ENCODE assay signal across 16 mouse cellular contexts in the genomic region with DNA sequence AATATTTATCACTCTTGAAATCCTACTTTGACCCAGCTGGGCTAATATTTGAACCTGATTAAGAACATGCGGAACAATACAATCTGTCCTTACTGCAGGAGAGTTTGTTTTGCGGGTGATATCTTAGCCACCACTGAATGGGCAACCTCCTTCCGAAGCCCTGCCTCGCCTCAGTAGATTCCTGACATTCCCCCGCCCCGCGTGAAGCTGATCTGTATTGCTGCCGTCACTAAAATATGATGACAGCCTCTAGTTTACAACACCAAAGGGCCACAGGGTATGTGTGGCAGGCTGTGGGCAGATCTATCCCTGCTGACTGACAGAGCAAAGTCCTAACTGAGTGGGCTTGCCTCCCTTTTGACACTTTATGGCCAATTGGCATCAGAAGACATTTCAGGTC. TPM values are rescaled to one million over a fixed set of nuclear protein-coding genes. Genes with fewer than 3 reads are reported as not detected.
DNase-seq lines count a peak whose midpoint lies in the region; ATAC-seq and TF ChIP-seq lines count a peak whose summit lies in the region.
"Had no signal": no experiment of that assay in that cellular context is flagged by ENCODE, and none has a peak within 500 bp of the region (broad histone marks: within the 10 kb centered on the region; RNA-seq: fewer than 3 reads in every experiment).

No protein-coding gene starts in this region.

- H3K9ac ChIP-seq in liver, adult 2 months (ENCODE audit: low read depth, low read length), result no peak overlapping the region
- no peak overlapping the region for H3K9ac ChIP-seq in liver, embryonic 11.5 days (ENCODE audit: low read depth, low read length)
- H3K9ac ChIP-seq in intestine, embryonic 14.5 days (ENCODE audit: low read length), result no peak overlapping the region
- no peak overlapping the region for H3K9ac ChIP-seq in lung, embryonic 14.5 days
- H3K9ac ChIP-seq in stomach, postnatal 0 days (ENCODE audit: low read length), result no peak overlapping the region
- H3K9ac ChIP-seq: hindbrain, embryonic 15.5 days; liver, embryonic 14.5 days had no signal

- peak; percentile 77 for DNase-seq in liver, adult 2 months (ENCODE audit: extremely low read depth, low read depth, low spot score)
- no peak for DNase-seq in liver, embryonic 11.5 days (ENCODE audit: low spot score)
- no peak for DNase-seq in intestine, embryonic 14.5 days (ENCODE audit: low spot score)
- peak; percentile 38 for DNase-seq in lung, embryonic 14.5 days
- DNase-seq in stomach, postnatal 0 days (ENCODE audit: low spot score), result peak; percentile 63
- no peak for DNase-seq in adrenal gland, adult 8-10 months
- no peak for DNase-seq in yolk sac, embryonic 10.5 days (ENCODE audit: low spot score)
- DNase-seq: gastrocnemius, postnatal 25 days; right cerebral cortex, postnatal 25 days; thymus, postnatal 4 days had no signal

- no peak overlapping the region for H3K4me3 ChIP-seq in liver, adult 2 months (ENCODE audit: insufficient read depth, low read depth, low read length)
- H3K4me3 ChIP-seq in liver, embryonic 11.5 days (ENCODE audit: low read depth, low read length), result no peak overlapping the region
- no peak overlapping the region for H3K4me3 ChIP-seq in intestine, embryonic 14.5 days (ENCODE audit: low read depth, low read length)
- no peak overlapping the region for H3K4me3 ChIP-seq in lung, embryonic 14.5 days (ENCODE audit: low read depth, low read length)
- H3K4me3 ChIP-seq in stomach, postnatal 0 days (ENCODE audit: low read depth, low read length), result no peak overlapping the region
- H3K4me3 ChIP-seq: hindbrain, embryonic 15.5 days; midbrain, embryonic 10.5 days; myocyte had no signal

- TF ChIP-seq EP300 in stomach, postnatal 0 days (optimal IDR thresholded peaks at IDR 0.05), result no peak

- no peak for TF ChIP-seq CTCF in liver, adult 2 months (IDR thresholded peaks at IDR 0.05; ENCODE audit: low read depth, low read length)
- no peak for TF ChIP-seq CTCF in lung, embryonic 14.5 days (IDR thresholded peaks at IDR 0.05; ENCODE audit: low read depth)
- no peak for TF ChIP-seq CTCF in stomach, postnatal 0 days (IDR thresholded peaks at IDR 0.05; ENCODE audit: low read depth)

- WGBS in liver, adult 2 months, result 20% methylated on average over 8 of the region's 8 CpGs
- WGBS in liver, embryonic 11.5 days, result 68% methylated on average over 8 of the region's 8 CpGs
- WGBS in intestine, embryonic 14.5 days, result 54% methylated on average over 8 of the region's 8 CpGs
- 26% methylated on average over 8 of the region's 8 CpGs for WGBS in lung, embryonic 14.5 days
- 60% methylated on average over 8 of the region's 8 CpGs for WGBS in stomach, postnatal 0 days

- no peak for ATAC-seq in liver, embryonic 11.5 days (replicated peaks; ENCODE audit: low FRiP score)
- ATAC-seq in intestine, embryonic 14.5 days (replicated peaks; ENCODE audit: low FRiP score, low TSS enrichment, low read depth), result 0 out of 2 replicates have a peak, but pooled peaks have one; percentile 20
- peak; percentile 66 for ATAC-seq in lung, embryonic 14.5 days (ENCODE audit: insufficient read depth)
- peak; percentile 29; the same call in 1 of the 2 replicates for ATAC-seq in stomach, postnatal 0 days (ENCODE audit: low FRiP score, low TSS enrichment)
- ATAC-seq: CD4-positive, CD25-positive, alpha-beta regulatory T cell, adult 4 months; forebrain, embryonic 16.5 days had no signal

- H3K4me2 ChIP-seq in liver, embryonic 11.5 days, result no peak overlapping the region
- no peak overlapping the region for H3K4me2 ChIP-seq in intestine, embryonic 14.5 days (ENCODE audit: low read length)
- H3K4me2 ChIP-seq in lung, embryonic 14.5 days, result no peak overlapping the region
- no peak overlapping the region for H3K4me2 ChIP-seq in stomach, postnatal 0 days (replicated peaks; ENCODE audit: low read depth)
- H3K4me2 ChIP-seq: hindbrain, embryonic 15.5 days had no signal

- H3K9me3 ChIP-seq in liver, embryonic 11.5 days (ENCODE audit: control insufficient read depth, low read length), result no peaks in the 10 kb centered on the region
- H3K9me3 ChIP-seq in intestine, embryonic 14.5 days (ENCODE audit: control insufficient read depth, low read length), result no peaks in the 10 kb centered on the region
- no peaks in the 10 kb centered on the region for H3K9me3 ChIP-seq in lung, embryonic 14.5 days (ENCODE audit: low read depth, low read length)
- H3K9me3 ChIP-seq in stomach, postnatal 0 days (ENCODE audit: control insufficient read depth, low read length), result no peaks in the 10 kb centered on the region
- H3K9me3 ChIP-seq: hindbrain, embryonic 15.5 days; midbrain, embryonic 10.5 days had no signal

- peaks cover 37% of the 10 kb centered on the region; the same call in 1 of the 2 replicates for H3K79me2 ChIP-seq in liver, adult 2 months (ENCODE audit: control insufficient read depth, insufficient read depth, low read length)

- H3K4me1 ChIP-seq in liver, adult 2 months (ENCODE audit: control insufficient read depth, insufficient read depth, low read length), result peaks cover 30% of the 10 kb centered on the region
- H3K4me1 ChIP-seq in liver, embryonic 11.5 days (replicated peaks; ENCODE audit: control insufficient read depth, insufficient read depth, low read length), result no peaks in the 10 kb centered on the region
- no peaks in the 10 kb centered on the region for H3K4me1 ChIP-seq in intestine, embryonic 14.5 days (replicated peaks; ENCODE audit: control insufficient read depth, insufficient read depth, low read length)
- 0 out of 2 replicates have a peak, but pooled peaks cover 4% of the 10 kb centered on the region for H3K4me1 ChIP-seq in lung, embryonic 14.5 days (ENCODE audit: insufficient read depth)
- no peaks in the 10 kb centered on the region; the same call in 1 of the 2 replicates for H3K4me1 ChIP-seq in stomach, postnatal 0 days (replicated peaks; ENCODE audit: control insufficient read depth, insufficient read depth)
- H3K4me1 ChIP-seq: hindbrain, embryonic 15.5 days had no signal

- no peak for TF ChIP-seq POLR2A in liver, adult 2 months (IDR thresholded peaks at IDR 0.05; ENCODE audit: extremely low read depth, insufficient read depth, low read length)

- H3K36me3 ChIP-seq in liver, adult 2 months (ENCODE audit: control insufficient read depth, insufficient read depth, low read length), result no peaks in the 10 kb centered on the region
- no peaks in the 10 kb centered on the region for H3K36me3 ChIP-seq in liver, embryonic 11.5 days (ENCODE audit: control insufficient read depth, insufficient read depth, low read length)
- H3K36me3 ChIP-seq in intestine, embryonic 14.5 days (ENCODE audit: control insufficient read depth, insufficient read depth, low read length), result no peaks in the 10 kb centered on the region
- H3K36me3 ChIP-seq in lung, embryonic 14.5 days (ENCODE audit: insufficient read depth), result no peaks in the 10 kb centered on the region
- no peaks in the 10 kb centered on the region for H3K36me3 ChIP-seq in stomach, postnatal 0 days (ENCODE audit: control insufficient read depth, insufficient read depth, low read length)
- H3K36me3 ChIP-seq: hindbrain, embryonic 15.5 days; midbrain, embryonic 10.5 days had no signal

- H3K27me3 ChIP-seq in liver, adult 2 months (ENCODE audit: control insufficient read depth, insufficient read depth, low read length), result no peaks in the 10 kb centered on the region
- no peaks in the 10 kb centered on the region for H3K27me3 ChIP-seq in liver, embryonic 11.5 days (replicated peaks; ENCODE audit: control insufficient read depth, insufficient read depth, low read length)
- H3K27me3 ChIP-seq in intestine, embryonic 14.5 days (replicated peaks; ENCODE audit: control insufficient read depth, insufficient read depth, low read length), result no peaks in the 10 kb centered on the region
- no peaks in the 10 kb centered on the region for H3K27me3 ChIP-seq in lung, embryonic 14.5 days (ENCODE audit: insufficient read depth, low read length)
- H3K27me3 ChIP-seq in stomach, postnatal 0 days (ENCODE audit: control insufficient read depth, insufficient read depth, low read length), result no peaks in the 10 kb centered on the region
- H3K27me3 ChIP-seq: hindbrain, embryonic 15.5 days had no signal

- H3K27ac ChIP-seq in liver, adult 2 months (replicated peaks; ENCODE audit: insufficient read depth, low read depth, low read length), result peak overlapping the region; percentile 17
- H3K27ac ChIP-seq in liver, embryonic 11.5 days (ENCODE audit: low read depth, low read length), result no peak overlapping the region
- no peak overlapping the region for H3K27ac ChIP-seq in intestine, embryonic 14.5 days (ENCODE audit: low read depth)
- no peak overlapping the region for H3K27ac ChIP-seq in lung, embryonic 14.5 days (ENCODE audit: low read depth)
- H3K27ac ChIP-seq in stomach, postnatal 0 days (replicated peaks), result no peak overlapping the region
- H3K27ac ChIP-seq: hindbrain, embryonic 15.5 days; liver, embryonic 14.5 days; midbrain, embryonic 10.5 days had no signal

RNA-seq across cellular contexts. Expression of a gene that starts 38.9 kb away (rescaled TPM):
- 15.4 and 16.4 TPM in 2 replicates for total RNA-seq in liver, adult 2 months (2014; rRNA removed)
- polyA plus RNA-seq in liver, adult 2 months (2012; rRNA removed), result 12.2 and 12.8 TPM in 2 replicates
- 27.9 and 30.3 TPM in 2 replicates for polyA plus RNA-seq in liver, embryonic 11.5 days (2014; fragmentation: Nextera tagmentation; extraction: Ambion mirVana)
- 30.4 and 31.5 TPM in 2 replicates for polyA plus RNA-seq in intestine, embryonic 14.5 days (2014; fragmentation: Nextera tagmentation; extraction: Ambion mirVana)
- 26.2 and 28.4 TPM in 2 replicates for polyA plus RNA-seq in lung, embryonic 14.5 days (2014; fragmentation: Nextera tagmentation; extraction: Ambion mirVana)
- polyA plus RNA-seq in stomach, postnatal 0 days (2015; fragmentation: Nextera tagmentation; extraction: Ambion mirVana), result 20.1 and 24.9 TPM in 2 replicates
- 10 to 100 TPM; 34.6 to 48.9 (median 45.5) TPM for total RNA-seq in adrenal gland, adult 8-10 months (2022)

Comparison
In these comparisons a context has a peak if more than half of its experiments do, and no peak if none do; other contexts are left out.
1. DNase-seq: peak in liver, adult 2 months (single experiment), lung, embryonic 14.5 days (single experiment) and stomach, postnatal 0 days (single experiment); none in liver, embryonic 11.5 days (single experiment), intestine, embryonic 14.5 days (single experiment), adrenal gland, adult 8-10 months (single experiment) and yolk sac, embryonic 10.5 days (single experiment).